Mouse (Mus musculus): ENCODE results near the gene Scube1.

Gene Scube1

GRCm38 (mm10) chr15:83667501-83667900 lies 57.3 kb downstream of the Scube1 start:
- no peak for DNase-seq (ENCODE audit: inconsistent age in 2 of 2, low spot score in 1 of 2)

- DNase-seq (ENCODE audit: inconsistent age in 2 of 2, low spot score in 1 of 2), result no peak
Measured at GRCm38 (mm10) chr15:83666418-83666817, 58.4 kb downstream of the Scube1 start.

- no peak for DNase-seq (ENCODE audit: inconsistent age in 2 of 2, low spot score in 1 of 2)
Measured at GRCm38 (mm10) chr15:83665993-83666392, 58.8 kb downstream of the Scube1 start.

GRCm38 (mm10) chr15:83664722-83665121 lies 60.1 kb downstream of the Scube1 start:
- peak; percentile 53 to 85 for DNase-seq (ENCODE audit: inconsistent age in 2 of 2, low spot score in 1 of 2)

- no peak for DNase-seq (ENCODE audit: inconsistent age in 2 of 2, low spot score in 1 of 2)
Measured at GRCm38 (mm10) chr15:83663066-83663465, 61.8 kb downstream of the Scube1 start.

GRCm38 (mm10) chr15:83662106-83662505 lies 62.7 kb downstream of the Scube1 start:
- DNase-seq (ENCODE audit: inconsistent age in 2 of 2, low spot score in 1 of 2), result no peak

- DNase-seq (ENCODE audit: inconsistent age in 2 of 2, low spot score in 1 of 2), result peak; percentile 44 to 55
Measured at GRCm38 (mm10) chr15:83642518-83642917, 82.3 kb downstream of the Scube1 start.

- no peak for DNase-seq (ENCODE audit: inconsistent age in 2 of 2, low spot score in 1 of 2)
Measured at GRCm38 (mm10) chr15:83640208-83640607, 84.6 kb downstream of the Scube1 start.

GRCm38 (mm10) chr15:83639160-83639559 lies 85.7 kb downstream of the Scube1 start:
- DNase-seq (ENCODE audit: inconsistent age in 2 of 2, low spot score in 1 of 2), result no peak

- peak; percentile 67 to 74 for DNase-seq (ENCODE audit: inconsistent age in 2 of 2, low spot score in 1 of 2)
Measured at GRCm38 (mm10) chr15:83638196-83638899, 86.5 kb downstream of the Scube1 start.

- no peak for DNase-seq (ENCODE audit: inconsistent age in 2 of 2, low spot score in 1 of 2)
Measured at GRCm38 (mm10) chr15:83636759-83637158, 88.1 kb downstream of the Scube1 start.

- no peak for DNase-seq (ENCODE audit: inconsistent age in 2 of 2, low spot score in 1 of 2)
Measured at GRCm38 (mm10) chr15:83635251-83635650, 89.6 kb downstream of the Scube1 start.

GRCm38 (mm10) chr15:83634076-83634475 lies 90.7 kb downstream of the Scube1 start:
- peak in 1 of 2 experiments; percentile 58 for DNase-seq (ENCODE audit: inconsistent age in 2 of 2, low spot score in 1 of 2)

- DNase-seq (ENCODE audit: inconsistent age in 2 of 2, low spot score in 1 of 2), result no peak
Measured at GRCm38 (mm10) chr15:83631071-83631470, 93.8 kb downstream of the Scube1 start.

- DNase-seq (ENCODE audit: inconsistent age in 2 of 2, low spot score in 1 of 2), result no peak
Measured at GRCm38 (mm10) chr15:83629716-83630115, 95.1 kb downstream of the Scube1 start.

GRCm38 (mm10) chr15:83626142-83626645 lies 98.6 kb downstream of the Scube1 start:
- DNase-seq (ENCODE audit: inconsistent age in 2 of 2, low spot score in 1 of 2), result no peak

GRCm38 (mm10) chr15:83615245-83615644 lies 109.6 kb downstream of the Scube1 start:
- no peak for DNase-seq (ENCODE audit: inconsistent age in 2 of 2, low spot score in 1 of 2)

- peak; percentile 79 to 90 for DNase-seq (ENCODE audit: inconsistent age in 2 of 2, low spot score in 1 of 2)
Measured at GRCm38 (mm10) chr15:83607115-83607802, 117.6 kb downstream of the Scube1 start.

GRCm38 (mm10) chr15:83606700-83607099 lies 118.1 kb downstream of the Scube1 start:
- no peak for DNase-seq (ENCODE audit: inconsistent age in 2 of 2, low spot score in 1 of 2)

GRCm38 (mm10) chr15:83606216-83606615 lies 118.6 kb downstream of the Scube1 start:
- DNase-seq (ENCODE audit: inconsistent age in 2 of 2, low spot score in 1 of 2), result no peak

- no peak for DNase-seq (ENCODE audit: inconsistent age in 2 of 2, low spot score in 1 of 2)
Measured at GRCm38 (mm10) chr15:83603426-83603825, 121.4 kb downstream of the Scube1 start.

- no peak for DNase-seq (ENCODE audit: inconsistent age in 2 of 2, low spot score in 1 of 2)
Measured at GRCm38 (mm10) chr15:83603046-83603396, 121.8 kb downstream of the Scube1 start.
